Mouse (Mus musculus) ES-Bruce4 (cell line): ENCODE data around the gene H3f3b. TPM values are rescaled to one million over a fixed set of nuclear protein-coding genes. Genes with fewer than 3 reads are reported as not detected.
A peak's percentile ranks its signal among the peaks of the same experiment; 100 is the strongest.

ENCODE experiments used
- H3K27ac ChIP-seq: 2 replicates; pipeline ENCODE4 v1.5.1; 2012; ENCODE audit warnings: low read length, inconsistent platforms; ENCODE audit not compliant: insufficient read depth
- H3K27me3 ChIP-seq: 2 replicates; pipeline ENCODE4 v1.6.1; 2012; ENCODE audit warnings: mild to moderate bottlenecking, low read length, inconsistent platforms; ENCODE audit not compliant: control insufficient read depth, poor library complexity, insufficient read depth, severe bottlenecking
- H3K36me3 ChIP-seq: 2 replicates; pipeline ENCODE4 v1.6.1; 2012; ENCODE audit warnings: inconsistent platforms, mild to moderate bottlenecking, low read length, moderate library complexity; ENCODE audit not compliant: control insufficient read depth, poor library complexity, insufficient read depth, severe bottlenecking
- H3K4me1 ChIP-seq: one replicate; pipeline ENCODE4 v1.8.1; 2011; ENCODE audit warnings: low read length; ENCODE audit not compliant: control insufficient read depth, insufficient read depth
- H3K4me3 ChIP-seq: 2 replicates; pipeline ENCODE4 v1.5.1; 2011; ENCODE audit warnings: low read depth, mild to moderate bottlenecking, low read length
- H3K9ac ChIP-seq: 2 replicates; pipeline ENCODE4 v1.6.1; 2012; ENCODE audit warnings: low read depth, mild to moderate bottlenecking, inconsistent platforms; ENCODE audit not compliant: poor library complexity, severe bottlenecking
- H3K9me3 ChIP-seq: replicated peaks from 2 replicates; pipeline ENCODE4 v1.6.1; 2012; ENCODE audit warnings: mild to moderate bottlenecking, low read length, inconsistent platforms; ENCODE audit not compliant: control insufficient read depth, poor library complexity, insufficient read depth, severe bottlenecking
- CTCF ChIP-seq: IDR thresholded peaks from one replicate; pipeline ENCODE4 v1.8.1; 2011; ENCODE audit warnings: low read depth, low read length
- EP300 ChIP-seq: IDR thresholded peaks from 2 replicates; pipeline ENCODE4 v1.6.1; 2011; ENCODE audit warnings: low read depth, low read length; ENCODE audit not compliant: insufficient read depth
- POLR2A ChIP-seq: IDR thresholded peaks from one replicate; pipeline ENCODE4 v1.8.1; 2011; ENCODE audit warnings: low read length; ENCODE audit not compliant: insufficient read depth
- polyA plus RNA-seq: library from polyadenylated mRNA; stranded (reverse); fragments of >200 nt; gene quantifications from 2 replicates; pipeline ENCODE4 v1.2.4, GENCODE M21; 2011; ENCODE audit warnings: low read depth; ENCODE audit not compliant: missing spikeins, insufficient read depth, insufficient read length

Gene H3f3b
- 437 and 457 TPM in 2 replicates for polyA plus RNA-seq

DNA sequence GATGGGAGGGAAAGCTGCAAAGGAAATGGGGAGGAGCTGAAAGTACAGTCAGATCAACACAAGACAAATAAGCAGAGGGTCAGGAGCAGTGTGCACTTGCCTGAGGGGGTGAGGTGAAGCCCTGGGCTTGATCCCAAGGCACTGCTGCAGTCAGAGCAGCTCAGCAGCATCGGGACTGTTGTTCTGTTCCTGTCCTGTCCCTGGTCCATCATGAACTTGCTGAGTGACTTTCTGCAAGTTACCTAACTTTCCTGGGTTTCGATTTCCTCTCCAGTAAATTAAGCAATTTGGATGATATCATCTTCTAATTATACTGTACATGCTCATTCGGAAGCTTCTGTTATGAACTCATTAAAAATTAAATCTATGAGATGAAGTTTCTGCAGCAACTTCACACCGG is at the start of gene H3f3b:
TSS of gene H3f3b (minus strand) at position 207 of the 400 bp plus-strand sequence.
- H3K36me3 ChIP-seq = peaks cover 6% of the 10 kb centered on the region

GRCm38 (mm10) chr11:116076836-116077235 is 49.1 kb upstream of the H3f3b start:
- Histone ChIP-seq H3K36me3 (peaks cover 23% of the 10 kb centered on the region), H3K4me1 (no peaks in the 10 kb centered on the region), H3K9ac (peak overlapping the region; percentile 19), H3K27ac (no peak overlapping the region), H3K27me3 (no peaks in the 10 kb centered on the region), H3K9me3 (no peaks in the 10 kb centered on the region), H3K4me3 (no peak overlapping the region)
- TF ChIP-seq POLR2A = no peak
- TF ChIP-seq CTCF = no peak
- no peak for TF ChIP-seq EP300

More for the DNA sequence above, at the start of gene H3f3b:
- Histone ChIP-seq H3K27me3 (no peaks in the 10 kb centered on the region), H3K4me3 (no peak within 1 kb of the TSS), H3K9me3 (no peaks in the 10 kb centered on the region), H3K27ac (peak within 1 kb of the TSS; percentile 72), H3K9ac (peak within 1 kb of the TSS; percentile 45; the same call in 1 of the 2 replicates), H3K4me1 (no peaks in the 10 kb centered on the region)
- TF ChIP-seq CTCF (no peak), EP300 (0 out of 2 replicates have a peak, but pooled peaks have one; percentile 34)

- H3K27me3 ChIP-seq = no peaks in the 10 kb centered on the region
- no peak overlapping the region for H3K9ac ChIP-seq
- peaks cover 20% of the 10 kb centered on the region for H3K36me3 ChIP-seq
- H3K27ac ChIP-seq = no peak overlapping the region
- no peak overlapping the region for H3K4me3 ChIP-seq
- H3K9me3 ChIP-seq = no peaks in the 10 kb centered on the region
- H3K4me1 ChIP-seq = no peaks in the 10 kb centered on the region
- TF ChIP-seq POLR2A = no peak
- no peak for TF ChIP-seq EP300
- TF ChIP-seq CTCF = no peak
These were observed 48.4 kb upstream of the H3f3b start for GRCm38 (mm10) chr11:116076266-116076540.

DNA sequence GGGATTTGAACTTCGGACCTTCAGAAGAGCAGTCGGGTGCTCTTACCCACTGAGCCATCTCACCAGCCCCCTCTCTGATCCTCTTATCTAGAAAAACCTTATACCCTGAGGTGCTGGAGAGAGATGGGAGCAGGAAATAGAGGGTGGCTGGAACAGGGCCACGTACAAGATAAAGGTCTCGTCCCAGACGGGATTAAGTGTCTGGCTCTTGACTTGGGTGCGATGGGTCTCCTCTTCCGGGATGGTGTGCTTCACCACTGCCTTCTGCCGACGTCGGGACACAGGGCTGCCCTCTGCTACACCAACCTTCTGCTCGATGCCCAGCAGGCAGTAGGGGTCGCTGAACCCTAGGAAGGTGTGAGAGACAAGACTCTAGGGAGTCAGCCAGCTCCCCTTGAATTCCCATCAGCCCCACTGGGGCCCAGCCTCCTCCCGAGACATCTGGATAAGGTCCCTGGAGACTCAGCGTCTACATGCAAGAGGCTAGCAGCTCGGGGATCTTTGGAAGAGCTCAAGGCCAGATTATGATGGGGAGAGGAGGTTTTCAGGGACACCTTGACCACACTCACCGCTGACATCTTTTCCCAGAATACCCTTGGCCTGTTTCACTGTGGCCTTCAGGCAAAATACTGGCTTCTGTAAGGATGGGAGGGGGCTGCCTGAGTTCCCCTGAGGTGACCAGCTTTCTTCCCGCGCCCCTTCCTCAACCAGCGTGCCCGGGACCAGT is 47.9 kb upstream of the H3f3b start:
- TF ChIP-seq EP300 = no peak
- TF ChIP-seq POLR2A = no peak
- TF ChIP-seq CTCF = peak; percentile 34
- Histone ChIP-seq H3K9me3 (no peaks in the 10 kb centered on the region), H3K27ac (no peak overlapping the region), H3K4me1 (no peaks in the 10 kb centered on the region), H3K9ac (no peak overlapping the region), H3K36me3 (peaks cover 17% of the 10 kb centered on the region), H3K27me3 (no peaks in the 10 kb centered on the region), H3K4me3 (no peak overlapping the region)

DNA sequence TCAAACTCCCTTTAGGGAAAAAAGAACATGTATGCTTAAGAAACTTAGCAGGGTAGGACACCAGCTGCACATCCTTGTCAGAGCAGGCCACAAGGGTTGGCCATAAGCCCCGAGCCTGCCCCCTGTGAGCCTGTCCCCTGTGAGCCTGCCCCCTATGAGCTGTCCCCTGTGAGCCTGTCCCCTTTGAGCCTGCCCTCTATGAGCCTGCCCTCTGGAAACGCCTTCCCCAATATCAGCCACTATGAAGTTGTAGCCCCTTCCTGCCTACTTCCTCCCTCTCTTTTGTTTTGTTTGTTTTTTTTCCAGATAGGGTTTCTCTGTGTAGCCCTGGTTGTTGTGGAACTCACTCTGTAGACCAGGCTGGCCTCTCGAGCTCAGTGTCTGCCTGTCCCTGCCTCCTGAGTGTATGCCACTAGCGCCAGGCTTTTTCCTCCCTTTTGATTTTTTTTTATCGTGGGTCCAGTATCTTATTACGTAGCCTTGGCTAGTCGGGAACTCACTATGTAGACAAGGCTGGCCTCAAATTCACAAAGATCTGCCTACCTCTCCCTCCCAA is 46.8 kb upstream of the H3f3b start:
- Histone ChIP-seq H3K27me3 (no peaks in the 10 kb centered on the region), H3K4me1 (no peaks in the 10 kb centered on the region), H3K36me3 (peaks cover 6% of the 10 kb centered on the region), H3K27ac (no peak overlapping the region), H3K9me3 (no peaks in the 10 kb centered on the region), H3K4me3 (no peak overlapping the region), H3K9ac (no peak overlapping the region)
- TF ChIP-seq CTCF = no peak
- no peak for TF ChIP-seq POLR2A
- TF ChIP-seq EP300 = no peak

DNA sequence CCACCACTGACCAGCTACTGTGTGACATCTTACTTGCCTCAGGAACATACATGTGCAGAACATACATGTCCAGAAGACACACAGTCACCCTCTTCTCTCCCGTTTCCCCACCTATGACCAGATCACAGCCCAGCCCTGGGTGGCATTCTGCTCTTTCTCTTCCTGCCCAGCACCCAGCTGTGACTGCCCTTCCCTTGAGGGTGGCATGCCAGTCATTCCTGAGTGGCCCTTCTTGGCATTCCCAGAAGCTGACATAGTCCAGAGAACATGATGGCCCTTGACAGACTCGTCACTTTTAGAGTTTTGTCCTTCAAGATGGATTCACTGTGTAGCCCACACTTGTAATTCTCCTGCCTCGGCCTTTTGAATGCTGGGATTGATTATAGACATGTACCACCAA is 44.8 kb upstream of the H3f3b start:
- Histone ChIP-seq H3K9ac (no peak overlapping the region), H3K9me3 (no peaks in the 10 kb centered on the region), H3K4me3 (no peak overlapping the region)

More for the DNA sequence above, 44.8 kb upstream of the H3f3b start:
- no peaks in the 10 kb centered on the region for H3K36me3 ChIP-seq
- no peaks in the 10 kb centered on the region for H3K27me3 ChIP-seq
- TF ChIP-seq CTCF (no peak), POLR2A (no peak), EP300 (no peak)
- no peaks in the 10 kb centered on the region for H3K4me1 ChIP-seq
- H3K27ac ChIP-seq = no peak overlapping the region
